Mouse (Mus musculus) erythroblast, embryonic 14.5 days (primary cell): ENCODE results near the gene Ptprs.

ENCODE experiments used
- GATA1 ChIP-seq: IDR thresholded peaks from 2 replicates; pipeline ENCODE4 v1.6.1; 2012; ENCODE audit warnings: low read length, inconsistent platforms, mixed read lengths
- TAL1 ChIP-seq: IDR thresholded peaks from 3 replicates; pipeline ENCODE4 v1.6.1; 2012; ENCODE audit warnings: low read length, inconsistent platforms, mixed read lengths

GRCm38 (mm10) chr17:56510970-56511706 is 34.9 kb upstream of the Ptprs start:
- TF ChIP-seq TAL1: no peak
- TF ChIP-seq GATA1: no peak
